Mouse (Mus musculus) bone marrow, adult 2 months (tissue): ENCODE results near the gene Plekhj1.

Experiments
- CTCF ChIP-seq: fragments of 200-500 bp; IDR thresholded peaks from 2 replicates; pipeline ENCODE4 v1.5.1; 2011; ENCODE audit warnings: low read length, control low read depth; ENCODE audit not compliant: control insufficient read depth, insufficient read depth
- POLR2A ChIP-seq: fragments of 200-500 bp; IDR thresholded peaks from 2 replicates; pipeline ENCODE4 v1.6.1; 2011; ENCODE audit warnings: low read depth, mild to moderate bottlenecking, control low read depth, low read length, borderline replicate concordance; ENCODE audit not compliant: control insufficient read depth

- TF ChIP-seq CTCF (no peak), POLR2A (no peak)
Measured at GRCm38 (mm10) chr10:80827870-80828420, 29.5 kb upstream of the Plekhj1 start.
